Mouse (Mus musculus) hindbrain, embryonic 11.5 days (tissue): ENCODE results near the gene Slc26a11. TPM values are rescaled to one million over a fixed set of nuclear protein-coding genes. Genes with fewer than 3 reads are reported as not detected.
A peak's percentile ranks its signal among the peaks of the same experiment; 100 is the strongest.

ENCODE experiments used
- ATAC-seq: fragments of 200-750 bp; cut with Nextera tagmentation; 2 replicates; pipeline ENCODE4 v1.8.0; 2017; ENCODE audit warnings: mild to moderate bottlenecking, moderate TSS enrichment, moderate library complexity; ENCODE audit not compliant: low FRiP score
- DNase-seq: peaks from one replicate; pipeline ENCODE4 v3.0.0-alpha.2; 2015; ENCODE audit warnings: low spot score
- H3K27ac ChIP-seq: fragments of 300-500 bp; sonication (generic); 2 replicates; pipeline ENCODE4 v1.5.1; 2014; ENCODE audit warnings: mild to moderate bottlenecking, low read depth, low read length
- H3K27me3 ChIP-seq: fragments of 300-500 bp; sonication (generic); 2 replicates; pipeline ENCODE4 v1.6.1; 2014; ENCODE audit warnings: mild to moderate bottlenecking, low read length, moderate library complexity, mixed read lengths; ENCODE audit not compliant: control insufficient read depth, insufficient read depth
- H3K36me3 ChIP-seq: fragments of 300-500 bp; sonication (generic); 2 replicates; pipeline ENCODE4 v1.6.1; 2014; ENCODE audit warnings: mild to moderate bottlenecking, low read length, moderate library complexity, mixed read lengths; ENCODE audit not compliant: control insufficient read depth, insufficient read depth
- H3K4me1 ChIP-seq: fragments of 300-500 bp; sonication (generic); replicated peaks from 2 replicates; pipeline ENCODE4 v1.6.1; 2014; ENCODE audit warnings: low read length, mixed read lengths; ENCODE audit not compliant: control insufficient read depth, insufficient read depth
- H3K4me2 ChIP-seq: fragments of 300-500 bp; sonication (generic); replicated peaks from 2 replicates; pipeline ENCODE4 v1.6.1; 2014; ENCODE audit warnings: mild to moderate bottlenecking, low read depth, low read length
- H3K4me3 ChIP-seq: fragments of 300-500 bp; sonication (generic); 2 replicates; pipeline ENCODE4 v1.5.1; 2014; ENCODE audit warnings: low read depth, low read length
- H3K9ac ChIP-seq: fragments of 300-500 bp; sonication (generic); 2 replicates; pipeline ENCODE4 v1.6.1; 2014; ENCODE audit warnings: low read depth, low read length
- H3K9me3 ChIP-seq: fragments of 300-500 bp; sonication (generic); 2 replicates; pipeline ENCODE4 v1.6.1; 2016; ENCODE audit warnings: low read length; ENCODE audit not compliant: control insufficient read depth
- WGBS: fragments of 180-500 bp; shearing (Covaris S2); extraction: QIAGEN DNeasy Blood & Tissue Kit; methylation state at CpG from one replicate; pipeline ENCODE4 v1.1.7; 2014; 5-methylcytosine and 5-hydroxymethylcytosine counted together
- polyA plus RNA-seq: library from polyadenylated mRNA; unstranded; fragments of >200 nt; fragmentation: Nextera tagmentation; extraction: Ambion mirVana; gene quantifications from 2 replicates; pipeline ENCODE4 v1.2.1, GENCODE M21; 2014

The Slc26a11 gene
- polyA plus RNA-seq, 1 experiment from 2014 or later = 3.8 TPM

GRCm38 (mm10) chr11:119352113-119352512 is 3.2 kb upstream of the Slc26a11 start:
- Histone ChIP-seq H3K27ac (no peak overlapping the region), H3K36me3 (no peaks in the 10 kb centered on the region), H3K27me3 (no peaks in the 10 kb centered on the region), H3K9ac (no peak overlapping the region), H3K4me3 (no peak overlapping the region), H3K9me3 (no peaks in the 10 kb centered on the region), H3K4me2 (no peak overlapping the region), H3K4me1 (peaks cover 2% of the 10 kb centered on the region; the same call in 1 of the 2 replicates)
- WGBS = 80% methylated on average over 7 of the region's 7 CpGs
- DNase-seq = no peak
- ATAC-seq = no peak

DNA sequence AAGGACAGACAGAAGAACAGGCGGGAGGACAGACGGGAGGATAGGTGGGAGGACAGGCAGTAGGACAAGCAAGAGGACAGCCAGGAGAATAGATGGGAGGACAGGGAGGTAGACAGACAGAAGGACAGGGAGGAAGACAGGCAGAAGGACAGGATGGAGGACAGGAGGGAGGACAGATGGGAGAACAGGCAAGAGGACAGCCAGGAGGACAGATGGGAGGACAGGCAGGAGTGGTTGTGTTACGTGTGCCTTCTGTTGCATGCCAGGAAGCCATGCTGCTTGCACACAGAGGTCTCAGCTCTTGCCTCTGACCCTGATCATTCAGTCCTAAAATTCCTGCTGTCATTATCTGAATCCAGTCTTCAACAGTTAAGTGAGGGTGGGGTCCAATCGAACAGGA is 1.4 kb upstream of the Slc26a11 start:
- Histone ChIP-seq H3K9ac (no peak overlapping the region), H3K4me2 (0 out of 2 replicates have a peak overlapping the region, but pooled peaks have one; percentile 97), H3K9me3 (no peaks in the 10 kb centered on the region), H3K4me1 (peaks cover 2% of the 10 kb centered on the region; the same call in 1 of the 2 replicates), H3K36me3 (no peaks in the 10 kb centered on the region), H3K27ac (no peak overlapping the region), H3K27me3 (no peaks in the 10 kb centered on the region), H3K4me3 (no peak overlapping the region)
- 84% methylated on average over 4 of the region's 4 CpGs for whole genome bisulfite sequencing
- ATAC-seq (no peak), DNase-seq (no peak)

GRCm38 (mm10) chr11:119354798-119355442 is 437 bp upstream of the Slc26a11 start:
- H3K4me3 ChIP-seq = peak overlapping the region; percentile 66
- H3K4me1 ChIP-seq = peaks cover 2% of the 10 kb centered on the region; the same call in 1 of the 2 replicates
- DNase-seq = no peak
- no peaks in the 10 kb centered on the region for H3K9me3 ChIP-seq
- ATAC-seq = no peak
- 9% methylated on average over 23 of the region's 23 CpGs for WGBS
- peak overlapping the region; percentile 71 for H3K9ac ChIP-seq
- H3K27me3 ChIP-seq = no peaks in the 10 kb centered on the region
- peak overlapping the region; percentile 97 for H3K4me2 ChIP-seq
- H3K36me3 ChIP-seq = no peaks in the 10 kb centered on the region
- H3K27ac ChIP-seq = peak overlapping the region; percentile 47

- Histone ChIP-seq H3K27me3 (no peaks in the 10 kb centered on the region), H3K36me3 (no peaks in the 10 kb centered on the region), H3K4me1 (peaks cover 11% of the 10 kb centered on the region), H3K27ac (no peak overlapping the region), H3K9me3 (no peaks in the 10 kb centered on the region), H3K9ac (no peak overlapping the region), H3K4me2 (no peak overlapping the region), H3K4me3 (no peak overlapping the region)
- 93% methylated on average over 10 of the region's 10 CpGs for WGBS
- DNase-seq (no peak), ATAC-seq (no peak)
Observed at GRCm38 (mm10) chr11:119359089-119359488, 3.7 kb downstream of the Slc26a11 start.

DNA sequence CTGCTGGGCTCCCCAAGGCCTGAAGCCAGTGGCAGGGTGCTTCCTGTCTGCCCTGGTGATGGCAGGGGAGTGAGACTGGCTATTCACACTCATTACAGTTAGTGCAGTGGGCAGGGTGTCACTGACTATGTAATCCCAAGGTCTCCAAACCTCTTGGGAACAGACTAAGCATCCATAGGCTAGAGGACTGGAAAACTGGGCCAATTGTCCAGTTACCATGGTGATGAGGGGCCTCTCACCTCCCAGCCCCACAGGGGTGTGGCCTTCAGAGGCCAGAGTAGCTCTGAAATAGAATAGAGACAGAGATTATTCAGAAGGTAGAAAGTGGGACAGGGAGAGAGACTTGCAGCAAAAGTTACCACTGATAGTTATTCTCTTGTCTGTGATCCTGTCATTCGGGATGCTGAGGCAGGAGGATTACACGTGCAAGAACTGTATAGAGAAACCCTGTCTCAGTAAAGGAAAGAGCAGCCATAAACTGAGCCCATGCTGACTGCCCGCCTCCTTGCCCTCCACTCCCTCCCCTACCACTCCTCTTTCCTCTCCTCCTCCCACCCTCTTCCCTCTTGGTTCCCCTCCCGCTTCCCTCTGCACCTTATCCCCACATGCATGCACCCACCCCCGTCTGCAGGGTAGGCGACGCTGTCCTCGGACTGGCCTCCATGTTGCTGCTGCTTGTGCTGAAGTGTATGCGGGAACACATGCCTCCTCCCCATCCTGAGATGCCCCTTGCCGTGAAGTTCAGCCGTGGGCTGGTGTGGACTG is 7.6 kb downstream of the Slc26a11 start:
- no peak overlapping the region for H3K4me3 ChIP-seq
- no peaks in the 10 kb centered on the region for H3K27me3 ChIP-seq
- H3K9ac ChIP-seq = peak overlapping the region; percentile 34; the same call in 1 of the 2 replicates
- 0 out of 2 replicates have a peak overlapping the region, but pooled peaks have one; percentile 14 for H3K4me2 ChIP-seq
- H3K36me3 ChIP-seq = no peaks in the 10 kb centered on the region
- no peaks in the 10 kb centered on the region for H3K9me3 ChIP-seq
- no peak overlapping the region for H3K27ac ChIP-seq
- H3K4me1 ChIP-seq = peaks cover 9% of the 10 kb centered on the region
- 33% methylated on average over 11 of the region's 11 CpGs for WGBS
- peak; percentile 49 for ATAC-seq
- DNase-seq = peak; percentile 42

GRCm38 (mm10) chr11:119363534-119364145 is 8.3 kb downstream of the Slc26a11 start:
- ATAC-seq (peak; percentile 65), DNase-seq (peak; percentile 85)
- Histone ChIP-seq H3K4me3 (no peak overlapping the region), H3K9ac (0 out of 2 replicates have a peak overlapping the region, but pooled peaks have one; percentile 27), H3K27me3 (no peaks in the 10 kb centered on the region), H3K9me3 (no peaks in the 10 kb centered on the region), H3K4me2 (0 out of 2 replicates have a peak overlapping the region, but pooled peaks have one; percentile 14), H3K4me1 (peaks cover 9% of the 10 kb centered on the region), H3K36me3 (no peaks in the 10 kb centered on the region), H3K27ac (no peak overlapping the region)
- 28% methylated on average over 11 of the region's 11 CpGs for WGBS

DNA sequence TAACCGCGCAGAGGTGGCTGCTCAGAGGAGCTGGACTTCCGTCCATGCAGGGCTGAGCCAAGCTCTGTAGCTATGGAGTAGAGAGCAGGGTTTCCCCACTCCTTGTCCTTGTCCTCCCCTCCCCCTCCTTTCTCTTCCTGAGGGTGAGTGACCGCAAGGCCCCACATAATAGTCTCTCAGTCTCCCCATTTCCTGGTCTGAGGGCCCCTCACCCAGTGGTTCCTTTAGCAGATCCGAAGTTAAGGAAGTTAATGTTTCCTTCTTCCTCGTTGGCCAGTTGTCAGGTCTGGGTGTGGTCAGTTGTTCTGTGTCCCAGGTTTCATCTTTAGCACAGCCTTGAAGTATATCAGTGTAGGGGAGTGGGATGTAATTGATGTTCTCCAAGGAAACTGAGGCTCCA is 20.1 kb downstream of the Slc26a11 start:
- ATAC-seq = no peak
- Histone ChIP-seq H3K9ac (no peak overlapping the region), H3K4me1 (no peaks in the 10 kb centered on the region), H3K27ac (no peak overlapping the region), H3K4me3 (no peak overlapping the region), H3K4me2 (no peak overlapping the region), H3K36me3 (no peaks in the 10 kb centered on the region), H3K27me3 (no peaks in the 10 kb centered on the region), H3K9me3 (no peaks in the 10 kb centered on the region)
- no peak for DNase-seq
- WGBS = 86% methylated on average over 6 of the region's 6 CpGs

DNA sequence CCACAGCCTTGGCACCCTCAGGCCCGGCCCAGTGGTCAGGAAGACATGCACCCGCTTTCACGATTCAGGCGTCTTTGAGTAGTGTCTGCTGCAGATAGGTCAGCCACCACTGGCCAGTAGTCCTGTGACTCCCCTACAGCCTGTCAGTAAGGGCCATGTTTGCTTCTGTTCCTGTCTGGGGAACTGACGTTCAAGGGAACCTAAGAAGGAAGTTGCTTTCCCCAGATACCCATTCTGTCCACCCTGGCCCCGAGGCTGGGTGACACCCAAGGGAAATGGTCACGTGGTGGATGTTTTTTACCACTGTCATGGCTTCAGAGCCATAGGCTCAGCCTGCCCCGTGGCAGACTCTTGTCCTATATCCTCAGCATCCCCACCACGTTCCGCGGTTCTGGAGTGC is 22.0 kb downstream of the Slc26a11 start:
- DNase-seq (no peak), ATAC-seq (no peak)
- Histone ChIP-seq H3K4me1 (no peaks in the 10 kb centered on the region), H3K4me2 (no peak overlapping the region), H3K36me3 (no peaks in the 10 kb centered on the region), H3K27ac (no peak overlapping the region), H3K4me3 (no peak overlapping the region), H3K9me3 (no peaks in the 10 kb centered on the region), H3K27me3 (no peaks in the 10 kb centered on the region), H3K9ac (no peak overlapping the region)
- 93% methylated on average over 11 of the region's 11 CpGs for WGBS
